Mouse (Mus musculus) central nervous system, embryonic 11.5 days (tissue): ENCODE measurements around the gene Cxcr3. TPM values are rescaled to one million over a fixed set of nuclear protein-coding genes. Genes with fewer than 3 reads are reported as not detected.

Source experiments
- polyA plus RNA-seq: library from polyadenylated mRNA; depleted of rRNA; stranded (reverse); fragments of >200 nt; gene quantifications from 2 replicates; pipeline ENCODE4 v1.2.3, GENCODE M21; 2012; rRNA removed

Cxcr3 gene
- polyA plus RNA-seq, result 0.07 and 0.10 TPM in 2 replicates

GRCm38 (mm10) chrX:101733828-101734319, at the start of gene Cxcr3:
Gene Cxcr3 (minus strand): TSS chrX:101734269.

Other genes with a start within 250 kb of the Cxcr3 start
- gene Taf1, start 201.5 kb downstream of the Cxcr3 start, polyA plus RNA-seq, result 52.4 and 111 TPM in 2 replicates
- 189 and 345 TPM in 2 replicates for gene Ogt, start 94.2 kb downstream of the Cxcr3 start, polyA plus RNA-seq
- gene Gm4779, start 60.2 kb upstream of the Cxcr3 start, polyA plus RNA-seq, result 0.11 and 0.21 TPM in 2 replicates
- 0.08 and 0.09 TPM in 2 replicates for gene 8030474K03Rik, start 60.4 kb upstream of the Cxcr3 start, polyA plus RNA-seq
- 2.9 and 5.8 TPM in 2 replicates for gene Nhsl2, start 115.1 kb upstream of the Cxcr3 start, polyA plus RNA-seq